Mouse (Mus musculus): ENCODE data around the gene Il11ra1. TPM values are rescaled to one million over a fixed set of nuclear protein-coding genes. Genes with fewer than 3 reads are reported as not detected.
A peak's percentile ranks its signal among the peaks of the same experiment; 100 is the strongest.
"Not testable (repeated sequence)": the region's sequence is repeated elsewhere in the genome, so short reads cannot be mapped to it uniquely, and the experiment has no call there.

Il11ra1 gene
- polyA plus RNA-seq, 1 experiment: 73.2 TPM

DNA sequence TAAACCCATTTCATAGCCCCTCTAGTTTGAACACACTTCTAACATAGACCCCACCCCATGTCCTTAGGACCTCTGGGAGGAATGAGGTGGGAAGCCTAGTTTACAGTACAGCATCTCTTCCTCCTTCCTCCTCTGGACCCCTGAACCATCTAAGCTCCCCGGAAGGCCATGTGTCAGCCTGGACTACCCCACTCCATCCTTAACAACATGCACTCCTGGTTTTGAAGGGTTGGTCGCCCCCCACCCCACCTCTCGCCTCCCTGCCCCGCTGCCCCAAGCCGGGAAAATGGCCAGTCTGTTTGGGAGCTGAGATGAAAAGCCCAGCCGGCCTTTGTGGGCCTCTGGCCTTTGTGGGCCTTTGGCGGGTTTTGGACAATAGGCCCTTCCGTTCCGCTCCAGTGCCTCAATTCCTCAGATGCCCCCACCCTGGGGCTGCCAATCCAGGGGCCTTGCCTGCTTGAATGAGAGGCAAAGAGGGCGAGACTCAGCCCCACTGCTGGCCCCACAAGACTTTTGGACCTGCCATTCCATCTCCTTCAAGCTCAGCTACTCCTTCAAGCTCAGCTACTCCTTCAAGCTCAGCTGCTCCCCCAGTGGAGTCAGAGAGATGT, 13.8 kb upstream of the Il11ra1 start:
- not testable (repeated sequence) for H3K4me1 ChIP-seq (replicated peaks; ENCODE audit: control insufficient read depth, insufficient read depth, low read length); H3K36me3 ChIP-seq (ENCODE audit: control insufficient read depth, insufficient read depth, low read length); DNase-seq; H3K4me3 ChIP-seq (ENCODE audit: control insufficient read depth, insufficient read depth, low read length); H3K27ac ChIP-seq (ENCODE audit: control insufficient read depth, insufficient read depth, low read length); H3K27me3 ChIP-seq (ENCODE audit: control insufficient read depth, insufficient read depth, low read length)
- 70% methylated on average over 9 of the region's 10 CpGs for WGBS

DNA sequence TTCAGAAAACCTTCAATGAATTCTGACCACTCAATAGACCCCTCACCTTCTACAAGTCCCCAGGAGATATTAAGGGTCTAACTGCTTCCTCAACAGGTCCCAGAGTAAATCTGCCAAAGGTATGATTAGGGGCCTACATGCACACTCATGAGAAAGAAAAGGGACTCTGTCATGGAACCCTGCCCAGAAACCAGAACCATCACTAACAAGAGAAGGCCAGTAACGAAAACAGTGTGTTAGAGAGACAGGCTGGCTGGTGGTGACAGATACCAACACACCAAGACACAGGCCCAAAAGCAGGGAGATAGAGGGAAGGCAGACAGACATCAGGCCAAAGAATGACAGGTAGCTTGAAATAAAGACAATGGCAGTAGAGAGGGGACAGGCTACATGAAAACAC, 11.2 kb upstream of the Il11ra1 start:
- not testable (repeated sequence) for H3K4me3 ChIP-seq (ENCODE audit: control insufficient read depth, insufficient read depth, low read length); H3K27ac ChIP-seq (ENCODE audit: control insufficient read depth, insufficient read depth, low read length); H3K4me1 ChIP-seq (replicated peaks; ENCODE audit: control insufficient read depth, insufficient read depth, low read length); H3K36me3 ChIP-seq (ENCODE audit: control insufficient read depth, insufficient read depth, low read length); H3K27me3 ChIP-seq (ENCODE audit: control insufficient read depth, insufficient read depth, low read length); DNase-seq
- 82% methylated on average over 1 of the region's 1 CpGs for WGBS

DNA sequence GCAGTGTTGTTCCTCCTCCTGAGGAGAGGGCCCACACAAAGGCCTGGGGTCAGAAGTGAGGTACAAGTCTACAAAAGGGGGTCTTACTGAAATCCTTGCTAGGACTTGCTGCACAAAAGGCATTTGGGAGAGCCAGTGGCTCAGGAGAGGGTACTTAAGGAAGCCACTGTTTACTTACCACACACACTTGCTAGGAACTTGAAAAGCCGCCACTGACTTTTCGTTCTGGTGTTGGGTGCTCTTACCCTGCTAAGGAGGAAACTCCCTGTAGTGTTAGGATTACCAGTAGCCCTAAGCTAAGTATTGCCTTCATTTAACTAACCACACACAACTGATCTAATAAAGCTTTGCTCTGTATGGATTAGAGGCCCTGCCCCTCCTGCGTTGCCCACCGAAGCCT, 9.8 kb upstream of the Il11ra1 start:
- not testable (repeated sequence) for H3K27ac ChIP-seq (ENCODE audit: control insufficient read depth, insufficient read depth, low read length); DNase-seq; H3K4me1 ChIP-seq (replicated peaks; ENCODE audit: control insufficient read depth, insufficient read depth, low read length); H3K4me3 ChIP-seq (ENCODE audit: control insufficient read depth, insufficient read depth, low read length); H3K36me3 ChIP-seq (ENCODE audit: control insufficient read depth, insufficient read depth, low read length); H3K27me3 ChIP-seq (ENCODE audit: control insufficient read depth, insufficient read depth, low read length)
- no CpG with 5 or more reads among the region's 4 CpGs for WGBS

DNA sequence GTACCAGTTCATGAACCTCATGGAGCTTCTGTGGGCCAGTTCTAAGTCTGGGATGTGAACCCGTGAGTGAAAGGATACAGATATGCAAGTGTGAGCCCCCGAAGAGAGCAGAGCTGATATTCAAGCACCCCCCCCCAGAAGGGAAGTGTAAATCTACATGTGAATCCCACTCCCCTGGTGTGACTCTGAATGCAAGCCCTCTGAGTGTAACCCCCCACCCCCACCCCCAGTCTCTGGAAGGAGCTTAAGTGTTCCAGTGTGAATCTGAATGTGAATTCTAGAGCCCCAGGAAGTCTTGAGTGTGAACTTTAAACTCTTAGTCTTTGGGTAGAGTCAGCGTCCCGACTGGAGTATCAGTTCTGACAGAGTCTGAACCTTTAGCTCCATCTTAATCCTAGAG, 6.3 kb upstream of the Il11ra1 start:
- H3K4me1 ChIP-seq (replicated peaks; ENCODE audit: control insufficient read depth, insufficient read depth, low read length); H3K27me3 ChIP-seq (ENCODE audit: control insufficient read depth, insufficient read depth, low read length); H3K27ac ChIP-seq (ENCODE audit: control insufficient read depth, insufficient read depth, low read length); H3K4me3 ChIP-seq (ENCODE audit: control insufficient read depth, insufficient read depth, low read length); H3K36me3 ChIP-seq (ENCODE audit: control insufficient read depth, insufficient read depth, low read length); DNase-seq: not testable (repeated sequence)
- WGBS: 14% methylated on average over 4 of the region's 4 CpGs

DNA sequence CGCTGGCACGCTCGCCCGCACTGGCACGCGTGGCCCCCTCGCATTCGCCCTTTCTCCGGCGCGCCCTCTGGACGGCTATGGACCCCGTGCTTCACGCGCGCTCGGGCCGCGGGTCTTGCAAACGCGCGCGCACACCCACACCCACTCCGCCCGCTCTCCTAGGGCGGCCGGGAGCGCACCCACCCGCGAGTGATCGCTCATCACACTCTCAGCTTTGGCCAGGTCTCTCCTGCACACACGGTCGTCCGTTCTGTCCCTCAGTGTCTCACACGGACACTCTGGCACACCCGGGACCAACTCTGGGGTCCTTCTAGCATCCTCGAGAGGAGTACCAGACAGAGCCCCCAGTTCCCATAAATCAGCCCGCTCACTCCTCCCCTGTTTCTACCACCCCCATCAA, 4.0 kb upstream of the Il11ra1 start:
- not testable (repeated sequence) for H3K27me3 ChIP-seq (ENCODE audit: control insufficient read depth, insufficient read depth, low read length); H3K4me1 ChIP-seq (replicated peaks; ENCODE audit: control insufficient read depth, insufficient read depth, low read length); DNase-seq; H3K36me3 ChIP-seq (ENCODE audit: control insufficient read depth, insufficient read depth, low read length); H3K27ac ChIP-seq (ENCODE audit: control insufficient read depth, insufficient read depth, low read length); H3K4me3 ChIP-seq (ENCODE audit: control insufficient read depth, insufficient read depth, low read length)
- WGBS: 5% methylated on average over 21 of the region's 38 CpGs

DNA sequence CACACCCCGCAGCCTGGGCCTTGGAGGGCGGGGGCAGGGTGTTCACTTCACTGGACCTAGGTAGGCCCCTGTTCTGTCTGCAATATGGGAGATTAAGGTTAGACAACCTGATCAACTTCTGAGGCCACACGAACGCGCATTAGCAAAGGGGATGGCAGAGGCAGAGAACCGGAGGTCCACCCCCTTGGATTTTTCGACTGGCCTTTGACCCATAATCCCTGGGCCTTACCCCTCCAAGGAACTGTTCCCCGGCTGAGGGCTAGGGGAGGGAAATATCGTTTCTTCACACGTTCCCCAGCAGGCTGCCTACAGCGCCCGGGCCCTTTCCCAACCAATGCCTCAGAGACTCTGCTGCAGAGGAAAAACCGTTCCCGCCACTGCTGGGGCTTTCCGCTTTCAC, 3.3 kb upstream of the Il11ra1 start:
- not testable (repeated sequence) for H3K27ac ChIP-seq (ENCODE audit: control insufficient read depth, insufficient read depth, low read length); H3K4me3 ChIP-seq (ENCODE audit: control insufficient read depth, insufficient read depth, low read length); DNase-seq; H3K36me3 ChIP-seq (ENCODE audit: control insufficient read depth, insufficient read depth, low read length); H3K4me1 ChIP-seq (replicated peaks; ENCODE audit: control insufficient read depth, insufficient read depth, low read length); H3K27me3 ChIP-seq (ENCODE audit: control insufficient read depth, insufficient read depth, low read length)
- WGBS: 10% methylated on average over 14 of the region's 15 CpGs

DNA sequence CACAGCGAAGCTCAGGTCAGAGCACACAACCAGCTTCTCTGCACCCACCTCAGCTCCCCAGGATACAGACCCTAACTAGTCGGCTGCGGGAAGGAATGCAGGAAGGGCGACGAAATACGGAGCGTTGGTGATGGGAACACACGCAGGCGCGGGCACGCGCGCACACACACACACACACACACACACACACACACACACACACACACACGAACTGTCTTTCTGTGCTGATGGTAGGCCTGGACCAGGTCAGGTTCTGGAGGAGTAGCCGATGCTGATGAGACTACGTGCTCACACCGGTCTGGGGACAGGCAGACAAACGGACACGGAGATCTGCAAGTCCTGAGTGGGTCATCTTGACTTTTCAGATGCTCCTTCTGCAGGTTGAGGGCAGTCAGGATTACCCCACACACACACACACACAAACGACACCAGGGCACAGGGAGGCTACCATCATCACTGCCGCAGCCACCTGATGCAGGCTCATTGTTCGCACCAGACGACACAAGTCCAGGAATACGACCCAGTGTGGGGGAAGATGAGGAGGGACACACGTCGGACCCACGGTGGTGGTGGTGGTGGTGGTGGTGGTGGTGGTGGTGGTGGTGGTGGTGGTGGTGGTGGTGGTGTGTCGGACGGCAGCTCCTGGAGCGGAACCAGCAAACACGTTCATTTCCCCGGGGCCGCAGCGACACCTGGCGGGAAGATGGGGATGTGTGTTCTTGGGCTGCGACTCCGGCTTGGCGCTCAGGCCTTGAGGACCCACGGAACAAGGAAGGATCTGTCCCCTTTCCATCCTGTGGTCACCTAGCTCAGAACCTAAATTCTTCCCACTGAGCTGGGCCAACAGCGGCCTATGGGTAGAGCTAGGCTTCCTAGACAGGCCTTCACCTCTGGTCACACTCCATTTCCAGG, 2.6 kb upstream of the Il11ra1 start, which contains the start of gene Cntfr:
Cntfr (minus strand) TSS at position 160 of the 912 bp plus-strand sequence.
- peak; percentile 57; the same call in 1 of the 2 replicates for TF ChIP-seq CTCF (IDR thresholded peaks at IDR 0.05; ENCODE audit: borderline replicate concordance, control insufficient read depth, extremely low read depth, insufficient read depth, low read length, poor library complexity)
- 11% methylated on average over 33 of the region's 40 CpGs for WGBS
- H3K4me3 ChIP-seq (ENCODE audit: control insufficient read depth, insufficient read depth, low read length); H3K27me3 ChIP-seq (ENCODE audit: control insufficient read depth, insufficient read depth, low read length); H3K4me1 ChIP-seq (replicated peaks; ENCODE audit: control insufficient read depth, insufficient read depth, low read length); H3K36me3 ChIP-seq (ENCODE audit: control insufficient read depth, insufficient read depth, low read length); H3K27ac ChIP-seq (ENCODE audit: control insufficient read depth, insufficient read depth, low read length): not testable (repeated sequence)
- peak; percentile 79 for DNase-seq

DNA sequence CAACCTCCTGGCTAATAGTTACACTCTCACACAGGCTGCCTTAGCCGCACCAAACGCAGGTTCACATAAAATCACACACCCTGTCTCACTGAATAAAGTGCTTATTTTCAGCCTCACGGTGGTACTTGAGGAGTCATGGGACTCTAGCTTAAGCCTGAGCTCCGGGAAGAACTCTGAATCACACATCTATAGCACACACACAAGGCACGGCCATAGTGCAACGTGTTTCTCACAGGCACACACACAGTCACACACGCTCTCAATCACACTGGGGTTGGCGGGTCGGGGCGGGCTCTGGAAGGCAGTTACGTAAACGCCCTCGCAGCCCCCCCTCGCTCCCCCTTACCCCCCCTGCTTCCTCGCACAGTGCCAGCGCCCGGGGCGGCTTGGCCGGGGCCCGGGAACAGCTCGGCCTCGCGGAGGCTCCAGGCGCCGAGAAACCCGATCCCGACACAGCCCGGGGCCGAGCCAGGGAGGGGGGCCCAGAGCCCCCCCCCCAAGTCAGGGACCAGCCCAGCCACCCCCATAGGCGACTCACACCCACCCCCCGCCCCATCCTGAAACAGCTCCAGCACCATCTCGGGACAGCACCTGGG, 1.3 kb upstream of the Il11ra1 start:
- not testable (repeated sequence) for H3K36me3 ChIP-seq (ENCODE audit: control insufficient read depth, insufficient read depth, low read length); H3K27ac ChIP-seq (ENCODE audit: control insufficient read depth, insufficient read depth, low read length); DNase-seq; H3K27me3 ChIP-seq (ENCODE audit: control insufficient read depth, insufficient read depth, low read length); H3K4me1 ChIP-seq (replicated peaks; ENCODE audit: control insufficient read depth, insufficient read depth, low read length); H3K4me3 ChIP-seq (ENCODE audit: control insufficient read depth, insufficient read depth, low read length)
- whole genome bisulfite sequencing: 20% methylated on average over 28 of the region's 32 CpGs

DNA sequence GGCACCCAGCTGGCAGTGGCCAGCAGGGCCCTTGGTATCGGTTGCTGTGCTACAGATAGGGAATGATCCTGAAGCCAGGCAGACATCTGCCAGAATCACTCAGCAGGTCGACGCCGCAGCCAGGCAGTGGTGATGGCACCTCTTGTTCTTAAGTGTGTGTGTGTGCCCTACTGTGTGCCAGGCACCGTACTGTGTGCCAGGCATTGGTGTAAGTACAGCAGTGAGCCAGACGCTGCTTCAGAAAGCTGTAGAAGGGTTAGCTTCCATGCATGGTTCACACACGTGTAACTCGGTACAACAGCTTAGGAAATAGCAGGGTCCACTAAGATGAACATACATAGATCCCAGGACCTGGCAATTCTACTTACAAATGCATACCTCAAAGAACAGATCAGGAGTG, 435 bp downstream of the Il11ra1 start:
- DNase-seq; H3K4me1 ChIP-seq (replicated peaks; ENCODE audit: control insufficient read depth, insufficient read depth, low read length); H3K27ac ChIP-seq (ENCODE audit: control insufficient read depth, insufficient read depth, low read length); H3K27me3 ChIP-seq (ENCODE audit: control insufficient read depth, insufficient read depth, low read length); H3K4me3 ChIP-seq (ENCODE audit: control insufficient read depth, insufficient read depth, low read length); H3K36me3 ChIP-seq (ENCODE audit: control insufficient read depth, insufficient read depth, low read length): not testable (repeated sequence)
- WGBS: 83% methylated on average over 6 of the region's 8 CpGs

DNA sequence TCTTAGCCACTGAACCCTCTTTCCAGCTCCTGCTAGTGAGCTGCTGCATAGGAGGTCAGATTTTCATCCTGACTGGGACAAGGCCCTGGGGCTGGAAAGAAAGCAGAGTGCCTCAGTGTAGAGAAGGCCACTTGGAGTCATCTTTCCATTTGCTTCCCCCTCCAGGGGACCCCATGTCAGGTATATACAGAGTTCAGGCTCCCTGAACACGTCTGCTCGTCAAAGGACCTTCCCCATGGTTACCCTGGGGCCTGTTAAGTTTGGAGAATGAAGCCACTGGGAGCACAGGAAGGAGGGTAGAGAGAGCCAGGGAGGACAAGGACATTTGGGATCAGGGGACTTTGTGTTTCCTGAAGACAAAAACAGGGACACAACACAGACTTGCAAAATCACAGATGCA, 2.4 kb downstream of the Il11ra1 start:
- H3K27ac ChIP-seq (ENCODE audit: control insufficient read depth, insufficient read depth, low read length); H3K4me3 ChIP-seq (ENCODE audit: control insufficient read depth, insufficient read depth, low read length); DNase-seq; H3K36me3 ChIP-seq (ENCODE audit: control insufficient read depth, insufficient read depth, low read length); H3K4me1 ChIP-seq (replicated peaks; ENCODE audit: control insufficient read depth, insufficient read depth, low read length); H3K27me3 ChIP-seq (ENCODE audit: control insufficient read depth, insufficient read depth, low read length): not testable (repeated sequence)
- 90% methylated on average over 2 of the region's 2 CpGs for WGBS

Data from thymus, adult 2 months (tissue).